Mouse (Mus musculus) G1E (cell line): ENCODE data around the gene Exoc3l2. TPM values are rescaled to one million over a fixed set of nuclear protein-coding genes. Genes with fewer than 3 reads are reported as not detected.

Source experiments
- ATAC-seq: 2 replicates; pipeline ENCODE4 v1.8.0; 2016; ENCODE audit warnings: mild to moderate bottlenecking; ENCODE audit not compliant: insufficient number of reproducible peaks, poor library complexity, low FRiP score, severe bottlenecking; ENCODE audit errors: extremely low read depth
- DNase-seq: peaks from one replicate; pipeline ENCODE4 v3.0.0; 2012; ENCODE audit warnings: low spot score
- H3K27me3 ChIP-seq: 2 replicates; pipeline ENCODE4 v1.6.1; 2012; ENCODE audit warnings: mild to moderate bottlenecking, low read length, inconsistent platforms; ENCODE audit not compliant: insufficient read depth
- H3K36me3 ChIP-seq: replicated peaks from 2 replicates; pipeline ENCODE3; 2012; ENCODE audit warnings: mild to moderate bottlenecking, inconsistent platforms
- H3K4me1 ChIP-seq: 2 replicates; pipeline ENCODE4 v1.6.1; 2012; ENCODE audit warnings: low read depth, low read length, inconsistent platforms, mixed read lengths; ENCODE audit not compliant: insufficient read depth
- H3K4me3 ChIP-seq: 2 replicates; pipeline ENCODE4 v1.5.1; 2012; ENCODE audit warnings: low read depth, mild to moderate bottlenecking, inconsistent platforms, low read length, moderate library complexity, mixed read lengths
- H3K9me3 ChIP-seq: replicated peaks from 2 replicates; pipeline ENCODE4 v1.6.1; 2012; ENCODE audit warnings: inconsistent platforms
- CTCF ChIP-seq: IDR thresholded peaks from 2 replicates; pipeline ENCODE4 v1.5.1; 2012; ENCODE audit warnings: low read depth, low read length, inconsistent platforms, mixed read lengths
- GATA1 ChIP-seq: IDR thresholded peaks from 2 replicates; pipeline ENCODE4 v1.6.1; 2012; ENCODE audit warnings: borderline replicate concordance, low read length, inconsistent platforms, mixed read lengths
- GATA2 ChIP-seq: IDR thresholded peaks from 2 replicates; pipeline ENCODE4 v1.6.1; 2012; ENCODE audit warnings: low read depth, low read length, inconsistent platforms, borderline replicate concordance
- POLR2AphosphoS5 ChIP-seq: IDR thresholded peaks from 2 replicates; pipeline ENCODE4 v1.6.1; 2012; ENCODE audit warnings: low read depth, low read length, inconsistent platforms; ENCODE audit not compliant: insufficient replicate concordance
- TAL1 ChIP-seq: conservative IDR thresholded peaks from 2 replicates; pipeline ENCODE4 v1.6.1; 2012; ENCODE audit warnings: low read depth, low read length, inconsistent platforms, mixed read lengths
- polyA plus RNA-seq: library from polyadenylated mRNA; stranded (reverse); fragments of >175 nt; gene quantifications from 2 replicates; pipeline ENCODE4 v1.2.3, GENCODE M21; 2012
- total RNA-seq, 2 experiments: library from RNA; stranded (forward) in 1 of 2; stranded (reverse) in 1 of 2; fragments of 200-1000 nt in 1 of 2; fragments of >200 nt in 1 of 2; fragmentation: Nextera tagmentation in 1 of 2; gene quantifications; 2 replicates each; pipeline ENCODE4 v1.2.3; 2014 to 2017

The Exoc3l2 gene
- total and polyA plus RNA-seq, 3 experiments, result 0.02 TPM; not detected in 2

DNA sequence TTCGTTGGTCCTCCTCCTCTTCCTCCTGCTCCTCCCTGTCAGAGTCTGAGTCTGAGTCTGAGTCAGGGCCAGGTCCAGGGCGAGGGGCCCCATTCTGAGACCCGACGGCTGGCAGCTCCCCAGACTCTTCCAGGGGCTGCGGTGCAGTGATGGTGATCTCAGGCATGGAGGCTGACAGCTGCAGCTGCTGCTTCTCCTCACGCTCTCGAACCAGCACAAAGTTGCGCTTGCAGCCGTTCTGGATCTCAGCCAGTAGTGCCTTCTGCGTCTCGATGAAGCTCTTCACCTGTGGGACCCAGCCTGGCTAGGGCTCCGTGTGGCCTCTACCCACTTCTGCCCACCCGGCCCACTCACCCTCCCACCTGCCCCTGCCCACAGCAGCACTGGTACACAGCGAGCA is 69.1 kb downstream of the Exoc3l2 start:
- Histone ChIP-seq H3K4me3 (no peak overlapping the region), H3K36me3 (peaks cover 90% of the 10 kb centered on the region), H3K27me3 (no peaks in the 10 kb centered on the region), H3K4me1 (peaks cover 9% of the 10 kb centered on the region), H3K9me3 (no peaks in the 10 kb centered on the region)
- DNase-seq (no peak), ATAC-seq (no peak)
- TF ChIP-seq GATA2 (no peak), CTCF (no peak), POLR2AphosphoS5 (no peak), GATA1 (no peak), TAL1 (no peak)

DNA sequence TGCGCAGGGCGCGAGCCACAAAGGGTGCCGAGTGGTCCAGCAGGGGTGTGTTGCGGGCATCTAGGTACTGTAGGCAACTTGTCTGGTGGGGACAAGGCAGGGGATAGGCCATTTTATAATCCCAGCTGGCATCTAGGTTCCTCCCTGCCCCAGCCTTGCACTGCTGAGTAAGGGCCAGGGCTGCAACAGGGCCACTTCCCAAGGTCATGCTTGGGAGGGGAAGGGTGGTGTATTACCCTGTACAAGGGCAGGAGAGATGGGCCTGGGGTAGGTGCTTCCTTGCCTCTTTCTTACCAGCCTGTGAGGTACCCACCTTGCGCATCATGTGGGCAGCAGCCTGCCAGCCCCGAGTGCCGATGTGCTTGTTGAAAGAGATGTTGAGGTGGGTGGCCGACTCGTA is 71.5 kb downstream of the Exoc3l2 start:
- no peaks in the 10 kb centered on the region for H3K27me3 ChIP-seq
- H3K4me1 ChIP-seq, result peaks cover 9% of the 10 kb centered on the region
- ATAC-seq, result no peak
- H3K36me3 ChIP-seq, result peaks cover 94% of the 10 kb centered on the region
- TF ChIP-seq CTCF (no peak), GATA1 (no peak), GATA2 (no peak), TAL1 (no peak), POLR2AphosphoS5 (no peak)
- H3K9me3 ChIP-seq, result 0 out of 2 replicates have a peak, but pooled peaks cover 5% of the 10 kb centered on the region
- DNase-seq, result no peak
- no peak overlapping the region for H3K4me3 ChIP-seq

DNA sequence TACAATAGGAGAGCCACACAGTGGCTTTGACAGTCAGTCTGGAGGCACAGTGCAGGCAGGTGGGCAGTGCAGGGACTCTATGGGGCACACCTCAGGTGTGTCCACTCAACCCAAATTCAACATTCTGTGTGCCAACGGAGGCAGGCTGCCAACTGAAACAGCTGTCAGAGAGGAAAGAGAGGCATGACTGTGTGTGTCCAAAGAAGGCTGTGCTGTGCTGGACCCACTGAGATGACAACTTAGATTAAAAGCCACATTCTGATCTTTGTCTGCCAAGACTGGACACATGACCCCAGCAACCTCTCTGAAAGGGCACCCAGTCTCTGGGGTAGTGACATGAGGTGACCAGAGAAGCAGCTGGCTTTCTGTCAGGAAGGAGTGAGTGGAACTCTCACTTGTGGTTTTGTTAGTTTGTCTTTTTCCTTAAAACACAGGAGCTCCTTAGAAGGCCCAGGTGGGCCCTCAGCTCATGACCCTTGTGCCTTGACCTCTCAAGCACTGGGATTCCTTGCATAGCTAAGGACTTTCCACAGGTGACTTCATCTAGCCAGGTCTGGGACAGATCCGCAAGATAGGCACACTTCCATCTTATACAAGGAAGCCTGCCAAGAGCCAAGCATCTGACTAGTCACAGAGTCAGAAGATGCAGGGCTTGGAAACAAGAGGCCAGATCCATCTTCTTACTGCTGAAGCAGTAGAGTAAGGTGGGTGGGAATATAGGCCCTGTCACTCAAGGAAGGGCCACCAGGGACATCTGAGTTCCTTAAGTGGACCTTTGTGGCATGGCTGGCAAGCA is 77.8 kb downstream of the Exoc3l2 start:
- no peak overlapping the region for H3K4me3 ChIP-seq
- no peaks in the 10 kb centered on the region for H3K27me3 ChIP-seq
- H3K9me3 ChIP-seq, result peaks cover 12% of the 10 kb centered on the region; the same call in 1 of the 2 replicates
- peaks cover 87% of the 10 kb centered on the region for H3K36me3 ChIP-seq
- DNase-seq, result no peak
- H3K4me1 ChIP-seq, result peaks cover 15% of the 10 kb centered on the region
- no peak for TF ChIP-seq TAL1
- TF ChIP-seq POLR2AphosphoS5, result no peak
- no peak for TF ChIP-seq GATA1
- no peak for TF ChIP-seq CTCF
- TF ChIP-seq GATA2, result no peak
- no peak for ATAC-seq

DNA sequence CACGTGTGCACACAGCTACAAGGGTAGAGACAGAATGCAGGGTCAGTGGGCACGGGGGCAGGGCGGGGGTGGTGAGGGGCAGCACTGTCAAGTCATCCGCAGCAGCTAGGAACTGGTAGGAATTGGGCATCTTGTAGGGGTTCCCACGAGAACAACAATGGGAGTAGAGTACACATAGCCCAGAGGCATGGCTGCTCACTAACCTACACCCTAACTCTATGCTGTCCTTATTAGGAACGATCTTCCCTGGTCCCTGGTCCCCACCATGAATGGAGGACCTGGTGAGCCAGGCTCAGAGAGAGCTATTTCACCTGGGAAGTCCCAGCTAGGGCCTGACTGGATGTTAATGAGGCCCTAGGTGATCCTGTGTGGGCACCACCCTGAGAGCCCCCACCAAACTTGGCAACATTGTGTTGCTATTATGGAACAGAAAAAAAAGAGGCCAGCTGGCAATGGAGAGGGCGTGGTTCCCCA is 78.6 kb downstream of the Exoc3l2 start:
- no peak for TF ChIP-seq CTCF
- ATAC-seq (no peak), DNase-seq (no peak)
- Histone ChIP-seq H3K36me3 (peaks cover 86% of the 10 kb centered on the region), H3K27me3 (no peaks in the 10 kb centered on the region), H3K4me1 (peaks cover 15% of the 10 kb centered on the region), H3K4me3 (no peak overlapping the region), H3K9me3 (peaks cover 12% of the 10 kb centered on the region; the same call in 1 of the 2 replicates)

DNA sequence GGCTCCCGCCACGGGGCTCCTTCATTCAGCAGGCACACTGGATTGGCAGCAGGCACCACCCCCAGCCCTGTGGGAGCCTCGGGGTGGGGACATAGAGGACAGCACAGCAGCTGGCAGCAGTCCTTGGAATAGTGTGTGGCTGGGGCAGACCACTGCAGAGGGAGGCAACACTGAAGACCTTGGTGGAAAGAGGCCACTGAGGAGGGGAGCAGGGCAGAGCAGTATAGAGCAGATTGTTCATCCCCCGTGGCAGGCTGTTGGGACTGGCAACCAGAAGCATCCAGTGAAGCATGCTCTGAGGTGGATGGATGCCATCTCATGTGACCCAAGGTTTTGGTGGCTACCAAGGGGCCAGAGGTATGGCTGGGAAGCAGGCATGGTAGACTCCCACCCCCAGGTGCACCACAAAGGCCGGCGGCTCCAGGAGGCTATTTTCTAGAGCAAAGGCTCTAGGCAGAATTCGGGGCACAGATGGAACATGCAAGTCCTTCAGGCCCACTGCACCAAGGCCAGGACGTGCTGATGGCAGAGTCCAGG is 79.1 kb downstream of the Exoc3l2 start:
- no peak for DNase-seq
- Histone ChIP-seq H3K36me3 (peaks cover 87% of the 10 kb centered on the region), H3K4me3 (peak overlapping the region; percentile 14; the same call in 1 of the 2 replicates), H3K27me3 (no peaks in the 10 kb centered on the region), H3K4me1 (peaks cover 15% of the 10 kb centered on the region), H3K9me3 (peaks cover 12% of the 10 kb centered on the region; the same call in 1 of the 2 replicates)
- ATAC-seq, result no peak
- no peak for TF ChIP-seq CTCF
- no peak for TF ChIP-seq TAL1
- TF ChIP-seq GATA1, result no peak
- no peak for TF ChIP-seq GATA2
- no peak for TF ChIP-seq POLR2AphosphoS5

DNA sequence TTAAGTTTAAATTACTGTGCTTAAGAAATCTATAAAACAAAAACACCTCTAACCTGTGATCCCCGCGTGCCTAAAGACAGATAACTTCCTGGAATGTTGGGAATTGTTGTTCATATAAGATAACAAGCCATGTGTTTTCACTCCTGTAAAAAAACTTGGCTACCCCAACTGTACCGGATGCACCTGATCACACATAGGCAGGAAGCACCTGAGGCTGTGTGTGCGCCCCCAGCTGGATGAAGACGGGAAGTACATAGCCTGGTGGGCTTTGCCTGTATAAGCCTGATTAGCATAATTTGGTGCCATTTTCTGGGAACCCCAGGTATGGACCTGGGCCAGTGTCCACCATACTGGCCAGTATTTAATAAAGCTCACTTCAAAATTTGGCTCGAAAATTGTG is 80.5 kb downstream of the Exoc3l2 start:
- H3K4me1 ChIP-seq, result peaks cover 18% of the 10 kb centered on the region
- no peak overlapping the region for H3K4me3 ChIP-seq
- DNase-seq, result no peak
- H3K27me3 ChIP-seq, result no peaks in the 10 kb centered on the region
- H3K9me3 ChIP-seq, result peaks cover 12% of the 10 kb centered on the region; the same call in 1 of the 2 replicates
- H3K36me3 ChIP-seq, result peaks cover 88% of the 10 kb centered on the region
- ATAC-seq, result no peak
- TF ChIP-seq TAL1, result no peak
- TF ChIP-seq GATA2, result no peak
- peak; percentile 51 for TF ChIP-seq CTCF
- no peak for TF ChIP-seq GATA1
- TF ChIP-seq POLR2AphosphoS5, result no peak
